ENCODE assay signal across 24 mouse cellular contexts in genomic region chr15:96309310-96309709, GRCm38 (mm10).
"Had no signal": no experiment of that assay in that cellular context is flagged by ENCODE, and none has a peak within 500 bp of the region (broad histone marks: within the 10 kb centered on the region; RNA-seq: fewer than 3 reads in every experiment).

No protein-coding gene starts in this region.

- DNase-seq: kidney, adult 18-20 months; kidney, adult 9 months; kidney, postnatal 14 days; kidney, postnatal 4 days; layer of hippocampus, adult 9-11 months; liver, embryonic 13.5 days; lung, adult 18-20 months; lung, postnatal 10 days; lung, postnatal 36 days; right cerebral cortex, adult 18-20 months; right cerebral cortex, postnatal 14 days; right cerebral cortex, postnatal 4 days; thymus, postnatal 14 days had no signal

- H3K4me3 ChIP-seq: layer of hippocampus, adult 2 months; limb, embryonic 12.5 days; limb, embryonic 15.5 days; liver, embryonic 13.5 days; lung, embryonic 15.5 days; midbrain, embryonic 12.5 days; midbrain, embryonic 15.5 days; neural tube, embryonic 12.5 days; neural tube, embryonic 15.5 days had no signal

- ATAC-seq: inflammation-experienced regulatory T-cells, adult 6 months; intestine, embryonic 16.5 days; midbrain, embryonic 15.5 days had no signal

- H3K27me3 ChIP-seq: limb, embryonic 12.5 days; limb, embryonic 15.5 days; liver, embryonic 13.5 days; lung, embryonic 15.5 days; midbrain, embryonic 12.5 days; midbrain, embryonic 15.5 days; neural tube, embryonic 12.5 days; neural tube, embryonic 15.5 days had no signal

- H3K4me1 ChIP-seq: limb, embryonic 12.5 days; limb, embryonic 15.5 days; lung, embryonic 15.5 days; midbrain, embryonic 15.5 days had no signal

- H3K9me3 ChIP-seq: limb, embryonic 12.5 days; limb, embryonic 15.5 days; liver, embryonic 13.5 days; lung, embryonic 15.5 days; midbrain, embryonic 12.5 days; midbrain, embryonic 15.5 days; neural tube, embryonic 12.5 days; neural tube, embryonic 15.5 days had no signal

- H3K9ac ChIP-seq: limb, embryonic 12.5 days; limb, embryonic 15.5 days; liver, embryonic 13.5 days; lung, embryonic 15.5 days; midbrain, embryonic 12.5 days; midbrain, embryonic 15.5 days; neural tube, embryonic 12.5 days; neural tube, embryonic 15.5 days had no signal

- H3K27ac ChIP-seq: layer of hippocampus, adult 2 months; limb, embryonic 12.5 days; limb, embryonic 15.5 days; liver, embryonic 13.5 days; lung, embryonic 15.5 days; midbrain, embryonic 12.5 days; midbrain, embryonic 15.5 days; neural tube, embryonic 12.5 days; neural tube, embryonic 15.5 days; stomach, postnatal 0 days had no signal

- H3K4me2 ChIP-seq: limb, embryonic 12.5 days; limb, embryonic 15.5 days; liver, embryonic 13.5 days; lung, embryonic 15.5 days; midbrain, embryonic 12.5 days; midbrain, embryonic 15.5 days; neural tube, embryonic 12.5 days; neural tube, embryonic 15.5 days had no signal
